Mouse (Mus musculus): ENCODE data around the gene Ppp1r12b.

Ppp1r12b gene

GRCm38 (mm10) chr1:134757230-134757629, 198.5 kb downstream of the Ppp1r12b start:
- peak; percentile 66 to 71 for DNase-seq

- DNase-seq: peak in 1 of 2 experiments; percentile 62
These were observed 199.4 kb downstream of the Ppp1r12b start for GRCm38 (mm10) chr1:134756190-134756873.

- DNase-seq: no peak
These were observed 200.1 kb downstream of the Ppp1r12b start for GRCm38 (mm10) chr1:134755548-134756189.

- DNase-seq: no peak
These were observed 200.9 kb downstream of the Ppp1r12b start for GRCm38 (mm10) chr1:134754818-134755217.

- peak; percentile 63 to 67 for DNase-seq
These were observed 201.8 kb downstream of the Ppp1r12b start for GRCm38 (mm10) chr1:134753751-134754630.

- peak in 1 of 2 experiments; percentile 15 for DNase-seq
These were observed 203.3 kb downstream of the Ppp1r12b start for GRCm38 (mm10) chr1:134752447-134752846.

GRCm38 (mm10) chr1:134749889-134750288, 205.9 kb downstream of the Ppp1r12b start:
- peak; percentile 79 to 90 for DNase-seq

GRCm38 (mm10) chr1:134747236-134748174, 208.2 kb downstream of the Ppp1r12b start:
- DNase-seq: no peak

- peak in 1 of 2 experiments; percentile 72 for DNase-seq
These were observed 210.1 kb downstream of the Ppp1r12b start for GRCm38 (mm10) chr1:134745648-134746047.

GRCm38 (mm10) chr1:134741946-134742661, 213.6 kb downstream of the Ppp1r12b start:
- DNase-seq: no peak

- DNase-seq: peak in 1 of 2 experiments; percentile 73
These were observed 214.3 kb downstream of the Ppp1r12b start for GRCm38 (mm10) chr1:134741433-134741832.

GRCm38 (mm10) chr1:134737463-134737862, 218.3 kb downstream of the Ppp1r12b start:
- DNase-seq: peak; percentile 63 to 67

GRCm38 (mm10) chr1:134733659-134734058, 222.1 kb downstream of the Ppp1r12b start:
- DNase-seq: no peak

GRCm38 (mm10) chr1:134727256-134727655, 228.5 kb downstream of the Ppp1r12b start:
- peak; percentile 68 to 76 for DNase-seq

- peak in 1 of 2 experiments; percentile 38 for DNase-seq
These were observed 229.3 kb downstream of the Ppp1r12b start for GRCm38 (mm10) chr1:134726480-134726879.

- peak; percentile 88 to 92 for DNase-seq
These were observed 230.5 kb downstream of the Ppp1r12b start for GRCm38 (mm10) chr1:134725276-134725675.

GRCm38 (mm10) chr1:134722891-134723290, 232.9 kb downstream of the Ppp1r12b start:
- DNase-seq: peak; percentile 80 to 84

- DNase-seq: peak in 1 of 2 experiments; percentile 45
These were observed 234.3 kb downstream of the Ppp1r12b start for GRCm38 (mm10) chr1:134721486-134721885.

GRCm38 (mm10) chr1:134719718-134720304, 235.9 kb downstream of the Ppp1r12b start:
- DNase-seq: peak; percentile 51 to 65

- DNase-seq: peak; percentile 86 to 87
These were observed 240.7 kb downstream of the Ppp1r12b start for GRCm38 (mm10) chr1:134715092-134715491.

GRCm38 (mm10) chr1:134714166-134714565, 241.6 kb downstream of the Ppp1r12b start:
- DNase-seq: peak; percentile 60 to 65
